Mouse (Mus musculus): ENCODE data around the gene Mad1l1.

DNA sequence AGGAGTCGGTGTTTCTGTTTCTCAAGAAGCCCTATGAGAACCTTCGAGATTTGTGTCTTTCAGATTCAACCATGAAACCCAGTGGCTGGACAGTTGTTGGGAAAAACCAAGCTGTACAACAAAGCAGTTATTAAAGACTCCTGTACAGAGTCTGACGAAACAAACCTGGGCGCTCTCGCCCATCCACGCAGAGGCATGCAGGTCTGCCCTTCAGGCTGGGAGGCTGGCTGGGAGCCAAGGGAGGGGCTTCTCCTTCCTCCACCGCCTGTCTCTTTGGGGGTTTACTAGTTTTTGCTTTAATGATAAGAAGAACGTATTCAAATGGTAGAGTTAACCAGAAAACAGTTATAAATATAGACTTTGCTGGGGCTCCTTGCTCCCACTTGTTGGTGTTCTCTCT lies 314.5 kb downstream of the Mad1l1 start:
- TF ChIP-seq CTCF (IDR thresholded peaks at IDR 0.05; ENCODE audit: extremely low read depth, insufficient read depth, insufficient read length, insufficient replicate concordance) (no peak), POLR2A (IDR thresholded peaks at IDR 0.05; ENCODE audit: low read depth, low read length) (no peak)

Data from spleen, adult 2 months (tissue).